Mouse (Mus musculus) embryonic facial prominence, embryonic 10.5 days (tissue): ENCODE data around the gene Sod3. TPM values are rescaled to one million over a fixed set of nuclear protein-coding genes. Genes with fewer than 3 reads are reported as not detected.

Source experiments
- DNase-seq: peaks from one replicate; pipeline ENCODE4 v3.0.0-alpha.2; 2017; ENCODE audit warnings: low spot score
- H3K27ac ChIP-seq: fragments of 300-500 bp; sonication (generic); replicated peaks from 2 replicates; pipeline ENCODE4 v1.5.1; 2016; ENCODE audit warnings: mild to moderate bottlenecking
- H3K27me3 ChIP-seq: fragments of 300-500 bp; sonication (generic); replicated peaks from 2 replicates; pipeline ENCODE4 v1.6.1; 2016; ENCODE audit warnings: low read depth, mild to moderate bottlenecking; ENCODE audit not compliant: poor library complexity, severe bottlenecking
- H3K36me3 ChIP-seq: fragments of 300-500 bp; sonication (generic); replicated peaks from 2 replicates; pipeline ENCODE4 v1.6.1; 2016; ENCODE audit warnings: mild to moderate bottlenecking, moderate library complexity
- H3K4me1 ChIP-seq: fragments of 300-500 bp; sonication (generic); 2 replicates; pipeline ENCODE4 v1.6.1; 2016
- H3K4me3 ChIP-seq: fragments of 300-500 bp; sonication (generic); 2 replicates; pipeline ENCODE4 v1.5.1; 2016; ENCODE audit warnings: mild to moderate bottlenecking, moderate library complexity
- H3K9me3 ChIP-seq: fragments of 300-500 bp; sonication (generic); 2 replicates; pipeline ENCODE4 v1.6.1; 2016; ENCODE audit warnings: mild to moderate bottlenecking
- WGBS: fragments of 180-500 bp; shearing (Covaris S2); methylation state at CpG from one replicate; pipeline ENCODE4 v1.1.7; 2016; 5-methylcytosine and 5-hydroxymethylcytosine counted together
- polyA plus RNA-seq: library from polyadenylated mRNA; unstranded; fragments of >200 nt; fragmentation: Nextera tagmentation; extraction: Ambion mirVana; gene quantifications from 2 replicates; pipeline ENCODE4 v1.2.1, GENCODE M21; 2016

Gene Sod3
- polyA plus RNA-seq, 1 experiment from 2014 or later, result 0.40 TPM

- no peak for DNase-seq
- WGBS, result 89% methylated on average over 6 of the region's 6 CpGs
Measured at GRCm38 (mm10) chr5:52358120-52358519, 5.5 kb upstream of the Sod3 start.

GRCm38 (mm10) chr5:52360286-52361049, 3.1 kb upstream of the Sod3 start:
- DNase-seq, result no peak
- 81% methylated on average over 21 of the region's 21 CpGs for WGBS
- Histone ChIP-seq H3K9me3 (no peaks in the 10 kb centered on the region), H3K4me1 (peaks cover 34% of the 10 kb centered on the region), H3K27ac (no peak overlapping the region), H3K4me3 (no peak overlapping the region), H3K27me3 (no peaks in the 10 kb centered on the region), H3K36me3 (no peaks in the 10 kb centered on the region)

More at GRCm38 (mm10) chr5:52358120-52358519, 5.5 kb upstream of the Sod3 start:
- Histone ChIP-seq H3K4me3 (no peak overlapping the region), H3K27ac (no peak overlapping the region), H3K9me3 (no peaks in the 10 kb centered on the region), H3K4me1 (peaks cover 17% of the 10 kb centered on the region), H3K27me3 (no peaks in the 10 kb centered on the region), H3K36me3 (no peaks in the 10 kb centered on the region)

- H3K4me3 ChIP-seq, result no peak overlapping the region
- H3K27ac ChIP-seq, result no peak overlapping the region
- no peaks in the 10 kb centered on the region for H3K9me3 ChIP-seq
- H3K27me3 ChIP-seq, result peaks cover 16% of the 10 kb centered on the region
- H3K4me1 ChIP-seq, result peaks cover 34% of the 10 kb centered on the region
- WGBS, result 53% methylated on average over 6 of the region's 6 CpGs
- no peak for DNase-seq
- H3K36me3 ChIP-seq, result no peaks in the 10 kb centered on the region
Measured at GRCm38 (mm10) chr5:52362776-52363467, 669 bp upstream of the Sod3 start.

- Histone ChIP-seq H3K36me3 (no peaks in the 10 kb centered on the region), H3K4me1 (peaks cover 41% of the 10 kb centered on the region), H3K9me3 (0 out of 2 replicates have a peak, but pooled peaks cover 3% of the 10 kb centered on the region), H3K4me3 (no peak overlapping the region), H3K27me3 (peaks cover 30% of the 10 kb centered on the region), H3K27ac (no peak overlapping the region)
- peak; percentile 11 for DNase-seq
- 48% methylated on average over 5 of the region's 5 CpGs for WGBS
Measured at GRCm38 (mm10) chr5:52364521-52364920, 930 bp downstream of the Sod3 start.

- H3K4me3 ChIP-seq, result no peak overlapping the region
- H3K27ac ChIP-seq, result no peak overlapping the region
- peaks cover 32% of the 10 kb centered on the region for H3K4me1 ChIP-seq
- no peaks in the 10 kb centered on the region for H3K36me3 ChIP-seq
- peaks cover 35% of the 10 kb centered on the region for H3K27me3 ChIP-seq
- 0 out of 2 replicates have a peak, but pooled peaks cover 3% of the 10 kb centered on the region for H3K9me3 ChIP-seq
- DNase-seq, result no peak
- WGBS, result 94% methylated on average over 5 of the region's 5 CpGs
Measured at GRCm38 (mm10) chr5:52365930-52366329, 2.3 kb downstream of the Sod3 start.

GRCm38 (mm10) chr5:52366661-52367060, 3.1 kb downstream of the Sod3 start:
- Histone ChIP-seq H3K27ac (no peak overlapping the region), H3K4me3 (no peak overlapping the region), H3K9me3 (0 out of 2 replicates have a peak, but pooled peaks cover 3% of the 10 kb centered on the region), H3K27me3 (peaks cover 35% of the 10 kb centered on the region), H3K4me1 (peaks cover 32% of the 10 kb centered on the region), H3K36me3 (no peaks in the 10 kb centered on the region)
- 74% methylated on average over 2 of the region's 2 CpGs for WGBS
- DNase-seq, result no peak

- Histone ChIP-seq H3K36me3 (no peaks in the 10 kb centered on the region), H3K9me3 (0 out of 2 replicates have a peak, but pooled peaks cover 3% of the 10 kb centered on the region), H3K4me1 (peaks cover 23% of the 10 kb centered on the region), H3K27me3 (peaks cover 35% of the 10 kb centered on the region), H3K27ac (peak overlapping the region; percentile 80), H3K4me3 (peak overlapping the region; percentile 40)
- WGBS, result 43% methylated on average over 63 of the region's 63 CpGs
- DNase-seq, result peak; percentile 50
Measured at GRCm38 (mm10) chr5:52367866-52368840, 4.6 kb downstream of the Sod3 start.

GRCm38 (mm10) chr5:52370901-52371300, 7.3 kb downstream of the Sod3 start:
- H3K27ac ChIP-seq, result no peak overlapping the region
- no peaks in the 10 kb centered on the region for H3K36me3 ChIP-seq
- DNase-seq, result no peak
- peaks cover 7% of the 10 kb centered on the region for H3K4me1 ChIP-seq
- WGBS, result 90% methylated on average over 6 of the region's 6 CpGs
- peaks cover 35% of the 10 kb centered on the region for H3K27me3 ChIP-seq
- H3K4me3 ChIP-seq, result no peak overlapping the region
- 0 out of 2 replicates have a peak, but pooled peaks cover 3% of the 10 kb centered on the region for H3K9me3 ChIP-seq

- no peak for DNase-seq
- no peaks in the 10 kb centered on the region for H3K4me1 ChIP-seq
- H3K9me3 ChIP-seq, result no peaks in the 10 kb centered on the region
- H3K36me3 ChIP-seq, result no peaks in the 10 kb centered on the region
- H3K27ac ChIP-seq, result peak overlapping the region; percentile 44; the same call in 1 of the 2 replicates
- 88% methylated on average over 9 of the region's 9 CpGs for WGBS
- no peak overlapping the region for H3K4me3 ChIP-seq
- no peaks in the 10 kb centered on the region for H3K27me3 ChIP-seq
Measured at GRCm38 (mm10) chr5:52375847-52376246, 12.3 kb downstream of the Sod3 start.

- no peak overlapping the region for H3K4me3 ChIP-seq
- H3K9me3 ChIP-seq, result no peaks in the 10 kb centered on the region
- DNase-seq, result no peak
- 80% methylated on average over 8 of the region's 8 CpGs for WGBS
- H3K27me3 ChIP-seq, result no peaks in the 10 kb centered on the region
- H3K4me1 ChIP-seq, result no peaks in the 10 kb centered on the region
- H3K27ac ChIP-seq, result no peak overlapping the region
- H3K36me3 ChIP-seq, result no peaks in the 10 kb centered on the region
Measured at GRCm38 (mm10) chr5:52382837-52383236, 19.2 kb downstream of the Sod3 start.

GRCm38 (mm10) chr5:52383748-52384147, 20.2 kb downstream of the Sod3 start:
- Histone ChIP-seq H3K4me3 (no peak overlapping the region), H3K4me1 (no peaks in the 10 kb centered on the region), H3K27ac (no peak overlapping the region), H3K9me3 (no peaks in the 10 kb centered on the region), H3K27me3 (no peaks in the 10 kb centered on the region), H3K36me3 (no peaks in the 10 kb centered on the region)
- no peak for DNase-seq
- 90% methylated on average over 5 of the region's 5 CpGs for WGBS

GRCm38 (mm10) chr5:52386016-52386415, 22.4 kb downstream of the Sod3 start:
- DNase-seq, result no peak
- Histone ChIP-seq H3K4me1 (no peaks in the 10 kb centered on the region), H3K4me3 (no peak overlapping the region), H3K27ac (no peak overlapping the region), H3K36me3 (no peaks in the 10 kb centered on the region), H3K27me3 (no peaks in the 10 kb centered on the region), H3K9me3 (no peaks in the 10 kb centered on the region)
- 80% methylated on average over 2 of the region's 2 CpGs for WGBS
